Mouse (Mus musculus): ENCODE measurements at regions not wholly inside any gene's neighbourhood (a gene's known extent, or its start where the extent isn't known, plus 50 kb on each side); places are given as distances from the start of the nearest gene placed in this dataset.

DNA sequence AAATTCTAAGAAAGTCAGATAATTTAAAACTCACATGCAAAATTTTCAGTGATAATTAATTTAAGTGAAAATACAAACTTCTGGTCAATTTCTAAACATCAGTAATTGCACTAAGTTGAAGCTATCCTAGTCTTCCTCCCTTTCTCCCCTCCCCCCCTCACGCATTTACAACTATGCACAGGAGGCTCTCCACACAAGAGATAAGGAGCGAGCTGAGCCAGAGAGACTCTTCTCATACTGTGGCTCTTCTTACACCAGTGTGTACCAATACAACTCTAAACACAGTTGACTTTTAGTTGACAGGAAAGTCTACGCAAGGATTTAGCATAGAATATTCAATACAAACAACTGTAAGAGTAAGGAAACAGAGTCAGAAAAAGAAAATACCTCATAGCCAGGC lies 57.1 kb upstream of the Cerkl start:
- no peak for DNase-seq (ENCODE audit: low read depth, low spot score)
- Histone ChIP-seq H3K36me3 (ENCODE audit: control insufficient read depth, insufficient read depth, low read length, poor library complexity, severe bottlenecking) (no peaks in the 10 kb centered on the region), H3K4me1 (ENCODE audit: control insufficient read depth in 2 of 2, insufficient read depth in 2 of 2, low read length in 2 of 2, poor library complexity in 1 of 2) (no peaks in the 10 kb centered on the region), H3K27ac (ENCODE audit: insufficient read depth, low read depth, low read length, poor library complexity, severe bottlenecking) (no peak overlapping the region), H3K4me3 (ENCODE audit: insufficient read depth in 1 of 2, low read depth in 1 of 2, low read length in 2 of 2, poor library complexity in 1 of 2, severe bottlenecking in 1 of 2) (no peak overlapping the region), H3K9ac (ENCODE audit: insufficient read depth, low read depth, low read length, poor library complexity, severe bottlenecking) (no peak overlapping the region), H3K9me3 (ENCODE audit: control insufficient read depth, insufficient read depth, low read depth, low read length) (no peaks in the 10 kb centered on the region)
- in situ Hi-C loops (cut with MboI; ENCODE audit: low sequenced_read_pairs in 2 of 2, unreplicated experiment in 2 of 2), result no loop called here
- TF ChIP-seq HCFC1 (IDR thresholded peaks at IDR 0.05; ENCODE audit: borderline replicate concordance, insufficient read depth, low read length), result no peak
- TF ChIP-seq ZNF384 (IDR thresholded peaks at IDR 0.05; ENCODE audit: low read depth, low read length), result no peak
- no peak for TF ChIP-seq MAFK (IDR thresholded peaks at IDR 0.05; ENCODE audit: insufficient read depth, low read depth, low read length)
- TF ChIP-seq ZC3H11A (IDR thresholded peaks at IDR 0.05; ENCODE audit: borderline replicate concordance, low read depth, low read length), result no peak
- TF ChIP-seq CHD2 (IDR thresholded peaks at IDR 0.05; ENCODE audit: low read depth, low read length), result no peak

DNA sequence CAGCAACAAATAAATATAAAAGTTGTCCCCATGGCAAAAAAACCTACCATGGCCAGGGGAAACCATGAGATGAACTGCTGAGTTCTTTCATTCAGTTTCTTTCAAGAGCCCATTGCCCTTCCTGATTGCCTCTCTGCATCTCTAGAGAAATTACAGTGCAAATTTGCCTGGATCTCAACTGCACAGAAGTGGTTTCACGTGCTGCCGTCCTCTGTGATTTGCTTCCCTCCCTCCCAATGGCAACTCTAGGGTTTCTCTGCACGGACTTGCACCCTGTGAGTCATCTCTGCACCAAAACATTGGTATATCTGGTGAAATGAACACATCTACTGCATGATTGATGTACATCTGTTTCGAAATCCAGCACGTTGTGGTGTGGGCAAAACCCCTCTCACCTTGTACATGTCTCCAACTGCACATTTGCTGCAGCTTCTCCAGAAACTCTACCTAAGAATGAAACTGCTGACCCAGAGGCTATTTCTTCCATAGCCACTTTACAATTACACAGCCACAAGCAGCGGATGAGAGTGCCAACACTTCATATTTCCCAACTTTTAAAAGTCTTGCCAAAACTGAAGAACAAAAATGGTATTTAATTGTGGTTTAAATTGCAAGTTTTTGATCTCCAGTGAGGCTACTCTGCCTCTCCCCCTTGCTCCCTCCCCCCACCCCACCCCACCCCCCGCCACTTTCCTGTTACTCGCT lies 61.6 kb upstream of the Cerkl start:
- no peak overlapping the region for H3K9ac ChIP-seq (ENCODE audit: insufficient read depth, low read depth, low read length, poor library complexity, severe bottlenecking)
- DNase-seq (ENCODE audit: low read depth, low spot score), result no peak
- H3K4me3 ChIP-seq (ENCODE audit: insufficient read depth in 1 of 2, low read depth in 1 of 2, low read length in 2 of 2, poor library complexity in 1 of 2, severe bottlenecking in 1 of 2), result no peak overlapping the region
- TF ChIP-seq ZC3H11A (IDR thresholded peaks at IDR 0.05; ENCODE audit: borderline replicate concordance, low read depth, low read length) (no peak), CHD2 (IDR thresholded peaks at IDR 0.05; ENCODE audit: low read depth, low read length) (no peak), HCFC1 (IDR thresholded peaks at IDR 0.05; ENCODE audit: borderline replicate concordance, insufficient read depth, low read length) (no peak), MAFK (IDR thresholded peaks at IDR 0.05; ENCODE audit: insufficient read depth, low read depth, low read length) (no peak), ZNF384 (IDR thresholded peaks at IDR 0.05; ENCODE audit: low read depth, low read length) (no peak)
- no peak overlapping the region for H3K27ac ChIP-seq (ENCODE audit: insufficient read depth, low read depth, low read length, poor library complexity, severe bottlenecking)
- no peaks in the 10 kb centered on the region for H3K36me3 ChIP-seq (ENCODE audit: control insufficient read depth, insufficient read depth, low read length, poor library complexity, severe bottlenecking)
- no peaks in the 10 kb centered on the region for H3K9me3 ChIP-seq (ENCODE audit: control insufficient read depth, insufficient read depth, low read depth, low read length)
- in situ Hi-C loops (cut with MboI; ENCODE audit: low sequenced_read_pairs in 2 of 2, unreplicated experiment in 2 of 2), result no loop called here
- no peaks in the 10 kb centered on the region for H3K4me1 ChIP-seq (ENCODE audit: control insufficient read depth in 2 of 2, insufficient read depth in 2 of 2, low read length in 2 of 2, poor library complexity in 1 of 2)

DNA sequence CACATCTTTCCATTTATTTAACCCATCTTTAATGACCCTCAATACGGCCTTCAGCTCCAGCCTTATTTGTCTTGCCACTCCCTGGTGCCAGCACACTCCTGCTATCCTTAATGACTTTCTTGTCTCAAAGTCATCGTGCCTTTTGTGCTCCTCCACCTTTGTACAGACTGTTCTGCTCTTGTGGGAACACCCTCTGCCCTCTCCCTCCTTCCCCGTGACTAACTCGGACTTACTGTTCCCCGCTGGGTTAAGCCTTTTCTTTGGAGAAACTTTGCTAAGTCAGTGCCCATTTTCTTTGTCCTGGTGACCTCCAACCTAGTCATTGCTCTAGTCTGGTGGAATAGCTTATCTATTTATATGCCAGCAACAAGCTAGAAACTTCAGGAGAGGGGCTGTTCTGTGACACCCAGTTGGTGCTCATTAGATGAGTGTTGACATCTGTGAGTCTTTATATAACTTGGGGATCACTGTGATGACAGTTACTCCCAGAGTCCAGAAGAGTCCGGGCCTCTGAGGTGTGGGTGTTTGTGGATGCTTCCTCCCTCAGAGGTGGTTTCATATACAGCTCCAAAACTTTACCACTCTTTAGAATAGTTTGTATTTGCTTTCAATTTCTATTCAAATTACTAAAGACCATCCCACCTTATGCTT lies 63.3 kb upstream of the Cerkl start:
- H3K27ac ChIP-seq (ENCODE audit: insufficient read depth, low read depth, low read length, poor library complexity, severe bottlenecking), result no peak overlapping the region
- H3K9me3 ChIP-seq (ENCODE audit: control insufficient read depth, insufficient read depth, low read depth, low read length), result no peaks in the 10 kb centered on the region
- H3K4me3 ChIP-seq (ENCODE audit: insufficient read depth in 1 of 2, low read depth in 1 of 2, low read length in 2 of 2, poor library complexity in 1 of 2, severe bottlenecking in 1 of 2), result no peak overlapping the region
- in situ Hi-C loops (cut with MboI; ENCODE audit: low sequenced_read_pairs in 2 of 2, unreplicated experiment in 2 of 2), result no loop called here
- DNase-seq (ENCODE audit: low read depth, low spot score), result no peak
- H3K36me3 ChIP-seq (ENCODE audit: control insufficient read depth, insufficient read depth, low read length, poor library complexity, severe bottlenecking), result no peaks in the 10 kb centered on the region
- H3K4me1 ChIP-seq (ENCODE audit: control insufficient read depth in 2 of 2, insufficient read depth in 2 of 2, low read length in 2 of 2, poor library complexity in 1 of 2), result no peaks in the 10 kb centered on the region
- H3K9ac ChIP-seq (ENCODE audit: insufficient read depth, low read depth, low read length, poor library complexity, severe bottlenecking), result no peak overlapping the region
- TF ChIP-seq ZNF384 (IDR thresholded peaks at IDR 0.05; ENCODE audit: low read depth, low read length) (no peak), CHD2 (IDR thresholded peaks at IDR 0.05; ENCODE audit: low read depth, low read length) (no peak), HCFC1 (IDR thresholded peaks at IDR 0.05; ENCODE audit: borderline replicate concordance, insufficient read depth, low read length) (no peak), ZC3H11A (IDR thresholded peaks at IDR 0.05; ENCODE audit: borderline replicate concordance, low read depth, low read length) (no peak), MAFK (IDR thresholded peaks at IDR 0.05; ENCODE audit: insufficient read depth, low read depth, low read length) (no peak)

DNA sequence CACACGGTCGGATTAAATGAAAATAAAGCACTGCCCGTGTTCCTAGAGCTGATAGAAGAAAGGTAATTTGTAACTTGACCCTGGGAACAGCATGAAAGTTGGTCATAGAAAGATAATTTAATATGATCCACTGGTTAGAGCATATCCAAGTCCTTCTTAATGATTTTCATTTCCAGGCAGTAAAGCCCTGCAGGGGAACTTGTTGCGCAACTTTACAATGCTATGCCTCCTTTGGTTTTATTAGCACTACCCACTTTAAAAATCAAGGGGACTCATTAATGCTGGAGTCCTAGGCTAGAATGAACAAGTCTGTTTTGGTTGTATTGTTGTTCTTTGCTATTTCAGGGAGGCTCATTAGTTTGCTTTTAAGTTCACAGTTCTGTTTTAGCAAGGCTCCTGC lies 66.9 kb upstream of the Cerkl start:
- Histone ChIP-seq H3K4me1 (ENCODE audit: control insufficient read depth in 2 of 2, insufficient read depth in 2 of 2, low read length in 2 of 2, poor library complexity in 1 of 2) (0 out of 4 replicates have a peak, but pooled peaks cover 0 to 3% of the 10 kb centered on the region in 2 experiments), H3K4me3 (ENCODE audit: insufficient read depth in 1 of 2, low read depth in 1 of 2, low read length in 2 of 2, poor library complexity in 1 of 2, severe bottlenecking in 1 of 2) (no peak overlapping the region), H3K27ac (ENCODE audit: insufficient read depth, low read depth, low read length, poor library complexity, severe bottlenecking) (no peak overlapping the region), H3K36me3 (ENCODE audit: control insufficient read depth, insufficient read depth, low read length, poor library complexity, severe bottlenecking) (no peaks in the 10 kb centered on the region), H3K9ac (ENCODE audit: insufficient read depth, low read depth, low read length, poor library complexity, severe bottlenecking) (no peak overlapping the region), H3K9me3 (ENCODE audit: control insufficient read depth, insufficient read depth, low read depth, low read length) (no peaks in the 10 kb centered on the region)
- TF ChIP-seq MAFK (IDR thresholded peaks at IDR 0.05; ENCODE audit: insufficient read depth, low read depth, low read length), result no peak
- TF ChIP-seq ZC3H11A (IDR thresholded peaks at IDR 0.05; ENCODE audit: borderline replicate concordance, low read depth, low read length), result no peak
- no peak for TF ChIP-seq ZNF384 (IDR thresholded peaks at IDR 0.05; ENCODE audit: low read depth, low read length)
- TF ChIP-seq CHD2 (IDR thresholded peaks at IDR 0.05; ENCODE audit: low read depth, low read length), result no peak
- in situ Hi-C loops (cut with MboI; ENCODE audit: low sequenced_read_pairs in 2 of 2, unreplicated experiment in 2 of 2), result no loop called here
- DNase-seq (ENCODE audit: low read depth, low spot score), result no peak

Measured in ES-E14 (cell line).